Mouse (Mus musculus): ENCODE results near the gene Bcam.

Gene Bcam

DNA sequence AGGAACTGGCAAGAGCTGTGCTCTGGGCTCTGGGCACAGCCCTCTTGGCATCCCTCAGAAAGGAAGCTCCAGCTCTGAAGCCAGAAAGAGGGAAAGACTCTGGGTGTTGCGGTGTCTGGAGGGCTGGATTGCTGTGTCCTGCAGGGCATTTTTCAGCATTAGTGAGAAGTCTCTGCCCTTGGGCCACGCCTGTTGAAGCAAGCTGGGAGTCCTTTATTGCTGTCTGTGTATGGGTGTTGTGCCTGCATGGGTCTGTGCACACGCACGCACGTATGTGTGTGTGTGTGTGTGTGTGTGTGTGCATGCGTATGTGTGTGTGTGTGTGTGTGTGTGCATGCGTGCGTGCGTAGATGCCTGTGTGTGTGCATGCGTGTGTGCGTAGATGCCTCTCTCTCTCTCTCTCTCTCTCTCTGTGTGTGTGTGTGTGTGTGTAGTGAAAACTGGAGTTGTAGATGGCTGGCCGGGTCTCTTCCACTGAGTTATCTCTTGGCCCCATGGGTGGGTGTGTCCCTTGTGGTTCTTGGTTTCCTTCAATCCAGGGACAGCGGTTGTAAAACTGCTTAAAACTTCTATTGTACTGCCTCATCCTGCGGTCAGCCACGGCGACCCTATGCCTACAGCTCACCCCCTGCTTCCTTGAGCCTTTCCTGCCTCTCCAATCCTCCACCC, 34.3 kb downstream of the Bcam start:
- in situ Hi-C loops (cut with MboI, MseI): no loop called here

- in situ Hi-C loops (cut with MboI, MseI): no loop called here
These were observed 36.6 kb downstream of the Bcam start for GRCm38 (mm10) chr7:19734178-19734666.

- in situ Hi-C loops (cut with MboI, MseI): no loop called here
These were observed 44.3 kb downstream of the Bcam start for GRCm38 (mm10) chr7:19726541-19726940.

GRCm38 (mm10) chr7:19724167-19724566, 46.6 kb downstream of the Bcam start:
- in situ Hi-C loops (cut with MboI, MseI): no loop called here

DNA sequence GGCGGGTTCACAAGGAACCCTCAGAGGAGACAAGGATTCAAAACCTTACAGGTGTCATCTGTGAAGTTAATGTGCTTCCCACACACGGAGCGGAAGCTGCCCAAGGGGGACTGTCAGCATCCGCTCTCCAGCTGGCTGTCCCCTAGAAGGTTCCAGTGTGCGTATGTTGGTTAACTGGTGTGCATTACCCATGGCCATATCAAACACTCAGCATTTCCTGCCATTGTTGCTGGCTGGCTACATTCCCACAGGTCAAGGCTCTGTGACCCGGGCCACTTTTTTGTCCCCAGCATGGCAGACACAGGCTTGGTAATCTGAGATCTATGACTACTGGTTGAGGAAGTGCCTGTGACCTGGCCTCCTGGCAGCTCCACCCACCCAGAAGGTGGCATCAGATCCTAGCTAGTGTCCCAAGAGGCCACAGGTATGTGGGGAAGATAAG, 48.0 kb downstream of the Bcam start:
- in situ Hi-C loops (cut with MboI, MseI): no loop called here

GRCm38 (mm10) chr7:19719200-19719599, 51.6 kb downstream of the Bcam start:
- in situ Hi-C loops (cut with MboI, MseI): no loop called here

GRCm38 (mm10) chr7:19718297-19718952, 52.4 kb downstream of the Bcam start:
- in situ Hi-C loops (cut with MboI, MseI): no loop called here

DNA sequence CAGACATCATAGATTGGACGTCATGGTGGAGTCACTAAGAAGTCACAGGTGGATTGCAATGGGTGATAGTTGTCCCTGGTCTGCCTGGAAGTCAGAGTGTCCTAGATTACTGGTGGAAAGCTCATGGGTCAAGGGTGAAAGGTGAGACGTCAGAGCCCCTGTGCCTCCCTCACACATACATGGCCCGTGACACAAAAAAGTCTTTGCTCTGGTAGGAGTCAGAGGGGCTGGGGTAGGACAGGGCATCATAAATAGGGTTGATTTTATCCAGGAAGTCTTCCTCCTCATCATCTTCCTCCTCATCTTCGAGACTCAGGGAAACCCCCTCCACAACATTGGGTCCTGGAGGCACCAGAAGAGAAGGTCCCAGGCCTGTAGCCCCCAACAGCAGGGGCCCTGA, 53.5 kb downstream of the Bcam start:
- in situ Hi-C loops (cut with MboI, MseI): no loop called here

- in situ Hi-C loops (cut with MboI, MseI): no loop called here
These were observed 54.0 kb downstream of the Bcam start for GRCm38 (mm10) chr7:19716822-19717221.

- in situ Hi-C loops (cut with MboI, MseI): no loop called here
These were observed 54.6 kb downstream of the Bcam start for GRCm38 (mm10) chr7:19716055-19716682.

DNA sequence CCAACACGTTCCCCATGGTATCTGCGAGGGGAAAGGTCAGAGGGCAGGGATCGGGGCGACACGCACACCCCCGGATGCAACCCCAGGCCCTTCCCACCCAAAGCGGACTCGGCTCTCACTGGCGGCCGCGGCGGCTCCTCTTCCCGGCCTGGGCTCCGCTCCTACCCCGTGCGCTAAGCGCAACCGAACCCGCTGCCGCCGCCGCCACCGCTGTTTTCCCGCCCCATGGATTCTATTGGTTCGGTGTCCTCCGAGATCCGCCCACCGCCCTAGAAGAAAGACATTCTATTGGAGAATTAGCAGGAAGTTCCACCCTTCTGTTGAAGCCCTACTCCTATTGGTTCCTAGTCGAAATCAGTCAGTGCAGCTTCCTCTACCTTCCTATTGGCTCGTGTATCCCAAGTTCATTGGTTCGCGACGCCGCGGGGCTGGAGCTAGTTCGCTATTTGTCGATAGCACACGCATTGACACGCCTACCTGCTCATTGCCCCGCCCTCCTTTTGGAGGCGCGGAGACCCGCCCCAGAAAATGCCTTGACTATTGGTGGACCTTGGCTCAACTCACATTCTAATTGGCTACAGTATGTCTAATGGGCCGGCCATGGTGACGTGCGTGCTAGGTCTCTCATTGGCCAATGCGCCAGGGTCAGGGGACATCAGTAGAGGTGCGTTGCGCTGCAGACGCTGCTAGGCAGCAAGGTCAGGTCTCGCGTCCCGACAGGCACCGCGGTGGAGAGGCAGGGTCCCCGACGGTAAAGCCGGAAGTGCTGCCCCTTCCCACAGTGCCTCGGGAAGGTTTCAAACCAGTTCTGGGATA, 55.4 kb downstream of the Bcam start, which contains the start of gene Tomm40:
Gene Tomm40, minus strand, starts transcription at position 200 of the 816 bp plus-strand sequence.
- in situ Hi-C loops (cut with MboI, MseI): no loop called here

- in situ Hi-C loops (cut with MboI, MseI): loop anchor here (5.0 kb wide), 2 partner anchors 48 to 578 kb away; partner anchors contain the start of gene Clptm1
These were observed 56.0 kb downstream of the Bcam start for GRCm38 (mm10) chr7:19714836-19715235.

DNA sequence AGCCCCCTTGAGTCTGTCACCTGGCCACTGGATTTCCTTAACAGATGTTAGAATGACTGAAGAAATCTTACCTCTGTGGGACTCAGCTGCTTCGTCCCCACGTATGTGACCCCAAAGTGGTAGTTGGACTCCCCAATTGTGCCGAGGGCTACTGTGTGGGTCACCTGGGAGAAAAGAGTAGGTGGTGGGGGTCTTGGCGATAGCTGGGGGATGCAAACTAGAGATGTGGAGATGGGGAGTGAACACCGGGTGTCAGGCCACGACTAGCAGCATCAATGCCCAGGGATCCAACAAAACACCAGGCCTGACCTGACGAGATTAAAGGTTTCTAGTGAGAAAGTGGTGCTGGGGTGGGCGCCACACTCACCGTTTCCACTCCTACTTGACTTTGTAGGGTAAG, 57.2 kb downstream of the Bcam start:
- in situ Hi-C loops (cut with MboI, MseI): loop anchor here (5.0 kb wide), 2 partner anchors 46 to 576 kb away; partner anchors contain the start of gene Clptm1

GRCm38 (mm10) chr7:19713196-19713595, 57.6 kb downstream of the Bcam start:
- in situ Hi-C loops (cut with MboI, MseI): loop anchor here (5.0 kb wide), 2 partner anchors 46 to 576 kb away; partner anchors contain the start of gene Clptm1

DNA sequence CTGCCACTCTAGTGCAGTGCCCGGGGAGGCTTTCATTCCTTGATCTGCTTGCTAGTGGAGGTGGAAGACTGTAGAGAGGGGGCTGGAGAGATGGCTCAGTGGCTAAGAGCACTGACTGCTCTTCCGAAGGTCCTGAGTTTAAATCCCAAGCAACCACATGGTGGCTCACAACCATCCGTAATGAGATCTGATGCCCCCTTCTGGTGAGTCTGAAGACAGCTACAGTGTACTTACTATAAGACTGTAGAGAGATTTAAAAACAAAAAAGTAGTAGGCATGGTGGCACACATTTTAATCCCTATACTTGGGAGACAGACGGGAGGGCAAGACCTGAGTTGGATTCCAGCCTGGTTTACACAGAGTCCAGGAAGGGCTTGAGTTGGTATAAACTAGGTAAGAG, 58.4 kb downstream of the Bcam start:
- in situ Hi-C loops (cut with MboI, MseI): loop anchor here (5.0 kb wide), 2 partner anchors 45 to 575 kb away; partner anchors contain the start of gene Clptm1

DNA sequence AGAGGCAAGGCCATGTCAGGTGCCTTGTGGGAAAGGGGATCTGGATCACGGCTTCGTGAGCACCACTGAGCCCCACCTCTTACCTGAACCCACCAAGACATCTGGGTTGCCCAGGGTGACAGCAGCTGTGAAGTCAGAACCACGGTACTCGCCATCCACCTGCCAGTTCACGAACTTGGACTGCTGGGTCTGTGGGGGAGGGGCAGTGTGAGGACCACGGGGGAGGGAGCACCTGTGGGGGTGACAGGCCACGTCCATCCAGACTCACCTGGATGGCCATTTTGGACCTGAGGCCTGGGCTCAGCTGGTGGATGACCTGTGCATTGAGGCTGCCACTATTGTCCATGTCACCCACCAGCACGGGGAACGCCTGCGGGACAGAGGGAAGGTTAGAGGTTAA, 60.2 kb downstream of the Bcam start:
- in situ Hi-C loops (cut with MboI, MseI): loop anchor here (5.0 kb wide), 2 partner anchors 43 to 573 kb away; partner anchors contain the start of gene Clptm1

Measured in T-helper 2 cell (primary cell).